Mouse (Mus musculus): ENCODE results near the gene Fbxo2. TPM values are rescaled to one million over a fixed set of nuclear protein-coding genes. Genes with fewer than 3 reads are reported as not detected.

Gene Fbxo2
- polyA plus RNA-seq, 1 experiment from 2014 or later, result 19.0 TPM

DNA sequence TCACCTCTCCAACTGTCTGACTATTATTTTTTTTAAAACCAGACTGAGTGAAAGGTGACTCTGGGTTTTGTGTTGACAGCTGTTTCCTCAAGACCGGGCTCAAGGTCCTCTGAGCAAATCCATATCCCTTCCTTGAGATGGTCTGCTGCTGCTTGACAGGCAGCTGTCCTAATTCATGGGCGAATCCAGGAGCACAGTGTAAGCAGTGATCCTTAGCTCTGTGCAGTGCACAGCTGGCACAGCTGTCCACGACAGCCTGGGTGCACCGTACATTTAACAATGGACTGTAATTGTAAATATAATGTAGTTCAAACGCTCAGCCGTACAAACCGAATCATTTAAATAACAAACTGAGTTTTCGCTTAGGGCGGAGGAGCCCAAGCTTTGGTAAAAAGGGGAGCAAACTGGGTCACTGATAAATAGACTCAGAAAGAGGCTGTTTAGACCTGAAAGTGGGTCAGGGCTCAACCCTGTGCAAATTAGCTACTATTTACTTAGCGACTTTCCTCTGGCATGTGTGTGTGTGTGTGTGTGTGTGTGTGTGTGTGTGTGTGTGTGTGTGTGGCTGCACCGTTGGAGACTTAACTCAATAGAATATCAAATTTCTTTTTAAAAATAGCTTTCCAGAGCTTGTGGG is 55.0 kb downstream of the Fbxo2 start:
- H3K27me3 ChIP-seq (replicated peaks), result 0 out of 2 replicates have a peak, but pooled peaks cover 3% of the 10 kb centered on the region
- H3K36me3 ChIP-seq, result no peaks in the 10 kb centered on the region
- H3K4me1 ChIP-seq, result peaks cover 21% of the 10 kb centered on the region
- H3K9me3 ChIP-seq (replicated peaks), result no peaks in the 10 kb centered on the region
- no peak overlapping the region for H3K4me2 ChIP-seq
- no peak overlapping the region for H3K27ac ChIP-seq (replicated peaks)
- no peak for ATAC-seq (ENCODE audit: low FRiP score)
- no peak overlapping the region for H3K4me3 ChIP-seq (replicated peaks)
- no peak overlapping the region for H3K9ac ChIP-seq (replicated peaks)
- WGBS, result 51% methylated on average over 11 of the region's 11 CpGs

Small RNAs within 50 kb of the gene (microRNA-seq; reads per million reads assigned to microRNA genes)
- not detected for gene Mir7022

Other genes with a start within 250 kb of the Fbxo2 start
- gene Plod1, start 223.9 kb upstream of the Fbxo2 start, polyA plus RNA-seq (2015; fragmentation: Nextera tagmentation; extraction: Ambion mirVana), result 29.2 and 31.8 TPM in 2 replicates
- 11.5 and 13.5 TPM in 2 replicates for gene 2510039O18Rik, start 219.7 kb upstream of the Fbxo2 start, polyA plus RNA-seq (2015; fragmentation: Nextera tagmentation; extraction: Ambion mirVana)
- 0.33 TPM in 1 of 2 replicates, not detected in the other for gene Nppb, start 174.8 kb upstream of the Fbxo2 start, polyA plus RNA-seq (2015; fragmentation: Nextera tagmentation; extraction: Ambion mirVana)
- 1.6 and 1.7 TPM in 2 replicates for gene Nppa, start 159.9 kb upstream of the Fbxo2 start, polyA plus RNA-seq (2015; fragmentation: Nextera tagmentation; extraction: Ambion mirVana)
- gene Clcn6, start 121.8 kb upstream of the Fbxo2 start, polyA plus RNA-seq (2015; fragmentation: Nextera tagmentation; extraction: Ambion mirVana), result 28.0 and 29.0 TPM in 2 replicates
- 16.5 and 17.3 TPM in 2 replicates for gene Mthfr, start 121.5 kb upstream of the Fbxo2 start, polyA plus RNA-seq (2015; fragmentation: Nextera tagmentation; extraction: Ambion mirVana)
- 5.2 and 10.4 TPM in 2 replicates for gene Agtrap, start 72.6 kb upstream of the Fbxo2 start, polyA plus RNA-seq (2015; fragmentation: Nextera tagmentation; extraction: Ambion mirVana)
- gene Mad2l2, start 30.2 kb upstream of the Fbxo2 start, polyA plus RNA-seq (2015; fragmentation: Nextera tagmentation; extraction: Ambion mirVana), result 99.2 and 99.9 TPM in 2 replicates
- gene Draxin, start 29.9 kb upstream of the Fbxo2 start, polyA plus RNA-seq (2015; fragmentation: Nextera tagmentation; extraction: Ambion mirVana), result 7.3 and 10.4 TPM in 2 replicates
- gene Fbxo6, start 8.5 kb upstream of the Fbxo2 start, polyA plus RNA-seq (2015; fragmentation: Nextera tagmentation; extraction: Ambion mirVana), result 20.6 and 21.9 TPM in 2 replicates
- 89.4 and 104 TPM in 2 replicates for gene Fbxo44, start 139 bp upstream of the Fbxo2 start, polyA plus RNA-seq (2015; fragmentation: Nextera tagmentation; extraction: Ambion mirVana)
- gene Disp3, start 127.3 kb downstream of the Fbxo2 start, polyA plus RNA-seq (2015; fragmentation: Nextera tagmentation; extraction: Ambion mirVana), result 13.0 and 15.6 TPM in 2 replicates